Mouse (Mus musculus): ENCODE data around the gene Aldh6a1.

DNA sequence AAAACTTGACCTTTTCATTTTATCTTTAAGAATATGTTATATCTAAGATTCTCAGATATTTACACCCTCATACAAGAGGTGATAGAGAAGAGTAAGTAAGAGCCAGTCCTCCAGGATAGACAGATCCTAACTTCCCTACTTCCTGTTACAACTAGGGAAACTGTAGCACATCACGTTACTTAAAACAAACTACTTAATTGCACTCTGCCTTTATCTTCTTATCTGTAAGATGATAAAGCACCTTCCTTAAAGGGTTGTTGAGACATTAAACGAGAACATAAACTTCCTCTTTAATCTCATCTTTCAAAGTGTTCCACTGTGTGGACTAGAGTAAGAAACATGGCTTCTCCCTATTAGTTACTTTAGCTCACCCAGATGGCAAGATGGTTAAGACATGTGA is 12.1 kb downstream of the Aldh6a1 start:
- no peak for TF ChIP-seq POLR2A (IDR thresholded peaks at IDR 0.05; ENCODE audit: low read depth, low read length)
- no peak for TF ChIP-seq CTCF (IDR thresholded peaks at IDR 0.05; ENCODE audit: extremely low read depth, insufficient read depth, insufficient read length, insufficient replicate concordance)

All from spleen, adult 2 months (tissue).